Mouse (Mus musculus) C2C12 (cell line): ENCODE measurements around the gene Mmp8.

Experiments
- CTCF ChIP-seq: IDR thresholded peaks from one replicate; pipeline ENCODE4 v1.5.1; 2011; ENCODE audit not compliant: control insufficient read depth, insufficient read depth, insufficient read length
- MAX ChIP-seq: IDR thresholded peaks from one replicate; pipeline ENCODE4 v1.6.1; 2011; ENCODE audit warnings: mild to moderate bottlenecking, control low read depth
- USF1 ChIP-seq: IDR thresholded peaks from one replicate; pipeline ENCODE4 v1.6.1; 2011; ENCODE audit warnings: low read depth, mild to moderate bottlenecking, control low read depth, moderate library complexity

DNA sequence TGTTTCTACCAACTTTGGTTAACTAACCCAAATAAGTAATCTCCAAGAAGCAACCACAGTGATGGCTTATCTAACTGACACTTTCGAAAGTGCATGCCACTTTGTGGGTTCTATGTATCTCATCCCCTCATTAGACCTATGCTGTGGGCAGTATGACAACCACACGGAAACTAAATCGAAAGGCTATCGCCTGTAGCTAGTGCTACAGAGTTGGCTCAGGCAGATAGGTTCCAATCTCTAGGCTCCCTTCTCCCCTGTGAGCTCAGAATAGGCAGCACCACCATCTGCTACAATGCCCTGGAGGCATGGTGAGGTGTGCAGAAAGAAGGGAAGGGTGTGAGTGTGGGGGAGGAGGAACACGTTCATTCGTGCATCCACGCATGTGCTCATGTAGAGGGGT lies 13.9 kb downstream of the Mmp8 start:
- no peak for TF ChIP-seq CTCF
- TF ChIP-seq USF1, result no peak
- no peak for TF ChIP-seq MAX
